Mouse (Mus musculus) embryonic stem cell, embryonic (primary cell): ENCODE results near the gene Vmn2r120.
"Not testable (repeated sequence)": the region's sequence is repeated elsewhere in the genome, so short reads cannot be mapped to it uniquely, and the experiment has no call there.

ENCODE experiments used
- CTCF ChIA-PET, 4 experiments: fragments of 300-600 bp in 2 of 4; fragments of 350-600 bp in 2 of 4; sonication (Branson Sonifier 250); formaldehyde crosslinking; loops; one replicate each; lab custom pipeline; 2022; ENCODE audit warnings: inconsistent platforms in 2 of 4; lab: Charles Lee
- POLR2A ChIA-PET, 4 experiments: fragments of 300-600 bp in 2 of 4; fragments of 350-600 bp in 2 of 4; sonication (Branson Sonifier 250); formaldehyde crosslinking; loops; one replicate each; lab custom pipeline; 2022; ENCODE audit warnings: antibody characterized with exemption in 4 of 4, inconsistent platforms in 1 of 4; lab: Charles Lee

The Vmn2r120 gene

GRCm38 (mm10) chr17:57545405-57545804 is at the start of gene Vmn2r120:
Vmn2r120 (minus strand) TSS chr17:57545505.
- POLR2A ChIA-PET, result no interaction called here

DNA sequence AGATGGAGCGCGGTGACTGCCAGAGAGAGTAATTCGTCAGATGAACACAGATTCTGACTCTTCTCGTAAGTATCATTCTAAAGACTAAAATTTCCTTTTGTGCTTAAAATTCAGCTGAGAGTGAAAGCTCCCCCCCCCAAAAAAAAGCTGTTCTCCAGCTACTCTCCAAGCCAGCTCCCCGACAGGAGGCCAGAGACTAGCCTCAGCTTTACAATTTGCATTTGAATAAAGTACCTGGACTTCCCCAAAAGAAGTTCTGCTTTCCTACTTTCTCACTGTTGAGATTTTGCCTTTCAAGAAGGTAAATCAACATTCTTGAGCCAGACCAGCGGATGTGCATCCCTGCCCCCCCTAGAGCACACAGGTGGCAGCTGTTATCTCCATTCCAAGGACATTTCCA is 42.0 kb upstream of the Vmn2r120 start:
- POLR2A ChIA-PET, CTCF ChIA-PET: not testable (repeated sequence)

More at GRCm38 (mm10) chr17:57545405-57545804, at the start of gene Vmn2r120:
- CTCF ChIA-PET, result no interaction called here

DNA sequence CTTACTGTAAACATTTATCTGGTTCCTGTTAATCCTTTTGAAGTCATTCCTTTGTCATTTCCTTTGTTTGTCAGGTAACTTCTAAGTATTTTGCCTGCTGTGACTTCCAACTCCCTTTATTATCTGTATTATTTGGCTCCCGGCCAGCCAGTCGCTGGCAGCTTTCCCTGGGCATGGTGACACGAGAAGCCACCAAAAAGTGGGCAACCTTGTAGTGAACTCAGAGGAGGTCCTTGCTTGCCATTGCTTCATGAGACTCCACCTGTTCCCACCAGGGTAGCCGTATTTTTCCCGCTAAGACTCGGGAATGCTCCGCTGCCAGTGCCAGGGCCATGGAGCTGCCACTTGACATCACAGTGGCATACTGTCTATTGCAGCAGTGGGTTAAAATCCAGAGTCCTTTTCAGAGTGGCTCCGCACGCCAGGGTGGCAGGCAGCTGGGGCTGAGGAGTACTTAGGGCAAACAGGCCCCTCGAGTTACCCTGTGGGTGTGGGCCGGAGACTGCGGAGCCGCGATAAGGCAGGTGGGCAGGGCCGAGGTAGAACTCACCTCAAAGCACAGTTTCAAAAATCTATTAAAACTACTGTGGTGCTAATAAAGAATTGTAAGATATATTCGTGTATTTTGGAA is 28.9 kb upstream of the Vmn2r120 start:
- ChIA-PET POLR2A (no interaction called here), CTCF (no interaction called here)
